Mouse (Mus musculus): ENCODE measurements around the gene Esp38. TPM values are rescaled to one million over a fixed set of nuclear protein-coding genes. Genes with fewer than 3 reads are reported as not detected.
"Not testable (repeated sequence)": the region's sequence is repeated elsewhere in the genome, so short reads cannot be mapped to it uniquely, and the experiment has no call there.

The Esp38 gene
- polyA plus RNA-seq (2012; rRNA removed), result not detected in 2 replicates

GRCm38 (mm10) chr17:39950220-39950619, at the start of gene Esp38:
TSS of gene Esp38 (plus strand) at chr17:39950520.
- Histone ChIP-seq H3K27ac (ENCODE audit: insufficient read depth, low read depth, low read length) (no peak within 1 kb of the TSS), H3K36me3 (ENCODE audit: control insufficient read depth, insufficient read depth, low read length) (no peaks in the 10 kb centered on the region), H3K4me1 (ENCODE audit: control insufficient read depth, insufficient read depth, low read length) (no peaks in the 10 kb centered on the region), H3K4me3 (ENCODE audit: insufficient read depth, low read depth, low read length) (no peak within 1 kb of the TSS), H3K27me3 (replicated peaks; ENCODE audit: control insufficient read depth, insufficient read depth, low read length) (no peaks in the 10 kb centered on the region)
- no peak for TF ChIP-seq CTCF (conservative IDR thresholded peaks at IDR 0.05; ENCODE audit: insufficient read depth, insufficient read length, low read depth, low read length)
- no peak for TF ChIP-seq POLR2A (IDR thresholded peaks at IDR 0.05; ENCODE audit: low read depth, low read length)
- 68% methylated on average over 3 of the region's 3 CpGs for WGBS
- no peak for DNase-seq

GRCm38 (mm10) chr17:39902928-39903545, 47.3 kb upstream of the Esp38 start:
- H3K27me3 ChIP-seq (replicated peaks; ENCODE audit: control insufficient read depth, insufficient read depth, low read length); H3K4me1 ChIP-seq (ENCODE audit: control insufficient read depth, insufficient read depth, low read length); DNase-seq; H3K27ac ChIP-seq (ENCODE audit: insufficient read depth, low read depth, low read length); H3K36me3 ChIP-seq (ENCODE audit: control insufficient read depth, insufficient read depth, low read length); H3K4me3 ChIP-seq (ENCODE audit: insufficient read depth, low read depth, low read length): not testable (repeated sequence)
- 39% methylated on average over 8 of the region's 8 CpGs for WGBS

Other genes with a start within 250 kb of the Esp38 start
- not detected in 2 replicates for gene AC192777.2, start 144.9 kb downstream of the Esp38 start, polyA plus RNA-seq (2012; rRNA removed)

Data from kidney, adult 2 months (tissue).